Mouse (Mus musculus): ENCODE results near the gene Gtsf1l.

- TF ChIP-seq POLR2A (IDR thresholded peaks at IDR 0.05; ENCODE audit: insufficient read depth, low read depth, low read length) = no peak
- TF ChIP-seq CTCF (IDR thresholded peaks at IDR 0.05) = no peak
- TF ChIP-seq EP300 (IDR thresholded peaks at IDR 0.05; ENCODE audit: insufficient read depth, low read depth, low read length) = no peak
These were observed 25.5 kb downstream of the Gtsf1l start for GRCm38 (mm10) chr2:163062119-163062508.

Measured in heart, adult 2 months (tissue).